Mouse (Mus musculus) spleen, adult 2 months (tissue): ENCODE results near the gene Ano2.

ENCODE experiments used
- CTCF ChIP-seq: fragments of 200-500 bp; IDR thresholded peaks from 2 replicates; pipeline ENCODE4 v1.5.1; 2011; ENCODE audit warnings: mild to moderate bottlenecking, inconsistent platforms; ENCODE audit not compliant: insufficient read depth, insufficient read length, insufficient replicate concordance; ENCODE audit errors: extremely low read depth
- POLR2A ChIP-seq: fragments of 200-500 bp; IDR thresholded peaks from 2 replicates; pipeline ENCODE4 v1.6.1; 2011; ENCODE audit warnings: low read depth, low read length, inconsistent platforms

GRCm38 (mm10) chr6:125888596-125888995 is 198.4 kb downstream of the Ano2 start:
- no peak for TF ChIP-seq CTCF
- no peak for TF ChIP-seq POLR2A
